Mouse (Mus musculus): Measurements from ENCODE around the gene Cwc25. TPM values are rescaled to one million over a fixed set of nuclear protein-coding genes. Genes with fewer than 3 reads are reported as not detected.

Gene Cwc25
- polyA plus RNA-seq, 2 experiments = 3.5 to 5.7 TPM

DNA sequence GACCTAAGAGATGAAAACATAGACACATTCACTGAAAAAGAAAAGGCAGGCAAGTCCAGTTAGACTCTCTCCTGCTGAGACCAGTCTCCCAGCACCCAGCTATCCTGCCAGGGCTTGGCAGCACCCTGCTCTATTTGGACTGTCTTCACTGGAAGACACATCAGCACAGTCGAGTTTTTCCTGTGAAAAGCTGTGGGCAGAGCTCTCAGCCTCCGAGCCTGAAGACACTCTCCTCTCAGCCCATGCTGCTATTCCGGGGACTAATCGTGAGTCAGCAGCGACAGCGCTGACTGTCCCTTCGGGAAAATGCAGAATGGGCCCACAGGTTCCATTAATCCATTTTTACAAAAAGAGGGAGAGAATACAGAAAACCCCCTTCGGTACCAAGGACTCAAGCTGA, 13.1 kb downstream of the Cwc25 start:
- no peaks in the 10 kb centered on the region for H3K9me3 ChIP-seq (ENCODE audit: control insufficient read depth, low read length)
- peaks cover 33% of the 10 kb centered on the region for H3K36me3 ChIP-seq (replicated peaks; ENCODE audit: control insufficient read depth, insufficient read depth, low read depth)
- no peaks in the 10 kb centered on the region for H3K27me3 ChIP-seq (ENCODE audit: control insufficient read depth, insufficient read depth, low read length)
- no peak overlapping the region for H3K27ac ChIP-seq
- no peak overlapping the region for H3K9ac ChIP-seq (replicated peaks)
- no peak overlapping the region for H3K4me3 ChIP-seq (ENCODE audit: insufficient read depth in 1 of 2, low read depth in 2 of 2, low read length in 2 of 2)
- TF ChIP-seq EP300 (IDR thresholded peaks at IDR 0.05; ENCODE audit: low read depth) (no peak), CTCF (IDR thresholded peaks at IDR 0.05; ENCODE audit: low read depth) (no peak)
- H3K4me2 ChIP-seq (ENCODE audit: low read depth) = no peak overlapping the region
- peaks cover 0 to 7% of the 10 kb centered on the region in 2 experiments; a peak in 2 of 4 replicates for H3K4me1 ChIP-seq (replicated peaks; ENCODE audit: control insufficient read depth in 2 of 2, insufficient read depth in 2 of 2, low read length in 1 of 2)
- ATAC-seq (ENCODE audit: insufficient read depth) (no peak), DNase-seq (ENCODE audit: low read depth in 3 of 3, low spot score in 3 of 3) (no peak)
- WGBS (ENCODE audit: insufficient replicate concordance) = 89% methylated on average over 8 of the region's 8 CpGs

GRCm38 (mm10) chr11:97748496-97748895, 17.9 kb downstream of the Cwc25 start:
- Histone ChIP-seq H3K9ac (replicated peaks) (no peak overlapping the region), H3K27ac (no peak overlapping the region), H3K4me1 (replicated peaks; ENCODE audit: control insufficient read depth in 2 of 2, insufficient read depth in 2 of 2, low read length in 1 of 2) (peaks cover 0 to 11% of the 10 kb centered on the region in 2 experiments; a peak in 2 of 4 replicates), H3K27me3 (ENCODE audit: control insufficient read depth, insufficient read depth, low read length) (no peaks in the 10 kb centered on the region), H3K4me3 (ENCODE audit: insufficient read depth in 1 of 2, low read depth in 2 of 2, low read length in 2 of 2) (no peak overlapping the region), H3K36me3 (replicated peaks; ENCODE audit: control insufficient read depth, insufficient read depth, low read depth) (peaks cover 32% of the 10 kb centered on the region), H3K4me2 (ENCODE audit: low read depth) (no peak overlapping the region), H3K9me3 (ENCODE audit: control insufficient read depth, low read length) (no peaks in the 10 kb centered on the region)
- DNase-seq (ENCODE audit: low read depth in 3 of 3, low spot score in 3 of 3) (no peak), ATAC-seq (ENCODE audit: insufficient read depth) (no peak)
- no peak for TF ChIP-seq EP300 (IDR thresholded peaks at IDR 0.05; ENCODE audit: low read depth)
- no peak for TF ChIP-seq CTCF (IDR thresholded peaks at IDR 0.05; ENCODE audit: low read depth)
- 79% methylated on average over 5 of the region's 5 CpGs for WGBS (ENCODE audit: insufficient replicate concordance)

DNA sequence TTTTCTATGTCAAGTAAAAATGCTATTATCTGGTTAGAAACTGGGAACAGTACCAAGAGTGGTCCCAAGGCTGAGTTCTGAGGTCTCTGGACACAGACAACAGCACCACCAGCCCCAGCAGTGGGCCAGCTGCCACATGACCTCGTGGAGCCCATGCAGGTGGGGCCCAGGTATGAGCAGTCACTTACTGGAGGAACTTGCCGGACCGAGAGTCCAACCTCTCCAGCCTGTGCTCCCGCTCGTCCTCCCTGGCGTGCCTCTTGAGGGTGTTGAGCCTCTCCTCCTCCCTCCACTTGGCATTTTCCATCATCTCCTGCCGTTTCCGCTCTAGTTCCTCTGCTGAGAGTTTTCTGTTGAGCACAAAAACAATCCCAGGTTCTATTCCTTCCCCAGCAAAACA, 18.6 kb downstream of the Cwc25 start:
- H3K9ac ChIP-seq (replicated peaks) = no peak overlapping the region
- no peak for ATAC-seq (ENCODE audit: insufficient read depth)
- no peak overlapping the region for H3K4me2 ChIP-seq (ENCODE audit: low read depth)
- peaks cover 27% of the 10 kb centered on the region for H3K36me3 ChIP-seq (replicated peaks; ENCODE audit: control insufficient read depth, insufficient read depth, low read depth)
- DNase-seq (ENCODE audit: low read depth in 3 of 3, low spot score in 3 of 3) = no peak
- H3K27ac ChIP-seq = no peak overlapping the region
- H3K27me3 ChIP-seq (ENCODE audit: control insufficient read depth, insufficient read depth, low read length) = no peaks in the 10 kb centered on the region
- H3K9me3 ChIP-seq (ENCODE audit: control insufficient read depth, low read length) = no peaks in the 10 kb centered on the region
- H3K4me1 ChIP-seq (replicated peaks; ENCODE audit: control insufficient read depth in 2 of 2, insufficient read depth in 2 of 2, low read length in 1 of 2) = peaks cover 4 to 18% of the 10 kb centered on the region in 2 experiments; a peak in 3 of 4 replicates
- TF ChIP-seq CTCF (IDR thresholded peaks at IDR 0.05; ENCODE audit: low read depth) = no peak
- 87% methylated on average over 8 of the region's 8 CpGs for WGBS (ENCODE audit: insufficient replicate concordance)
- H3K4me3 ChIP-seq (ENCODE audit: insufficient read depth in 1 of 2, low read depth in 2 of 2, low read length in 2 of 2) = no peak overlapping the region

DNA sequence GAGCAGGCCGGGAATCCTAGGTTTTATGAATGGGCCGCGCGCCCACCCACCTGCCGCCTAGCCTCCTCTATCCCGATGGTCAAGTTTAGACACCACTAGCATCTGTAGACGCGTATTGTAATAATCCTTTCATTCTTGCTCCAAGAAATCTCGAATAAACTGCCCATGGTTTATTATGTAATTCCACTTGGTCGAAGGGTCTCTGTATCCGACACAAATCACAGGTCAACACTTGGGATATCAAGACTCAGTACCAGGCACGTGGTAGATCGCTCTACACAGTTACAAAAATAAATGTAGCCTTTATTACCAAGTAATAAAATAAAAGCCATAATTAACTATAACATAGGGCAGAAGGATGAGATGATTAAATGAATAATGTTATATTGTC, 21.0 kb downstream of the Cwc25 start:
- TF ChIP-seq EP300 (IDR thresholded peaks at IDR 0.05; ENCODE audit: low read depth) (no peak), CTCF (IDR thresholded peaks at IDR 0.05; ENCODE audit: low read depth) (no peak)
- Histone ChIP-seq H3K27ac (no peak overlapping the region), H3K4me2 (ENCODE audit: low read depth) (peak overlapping the region; percentile 73), H3K36me3 (replicated peaks; ENCODE audit: control insufficient read depth, insufficient read depth, low read depth) (peaks cover 13% of the 10 kb centered on the region), H3K9me3 (ENCODE audit: control insufficient read depth, low read length) (no peaks in the 10 kb centered on the region), H3K9ac (replicated peaks) (peak overlapping the region; percentile 6), H3K4me1 (replicated peaks; ENCODE audit: control insufficient read depth in 2 of 2, insufficient read depth in 2 of 2, low read length in 1 of 2) (peaks cover 6 to 22% of the 10 kb centered on the region in 2 experiments; a peak in 3 of 4 replicates), H3K4me3 (ENCODE audit: insufficient read depth in 1 of 2, low read depth in 2 of 2, low read length in 2 of 2) (peak overlapping the region; percentile 71 to 87), H3K27me3 (ENCODE audit: control insufficient read depth, insufficient read depth, low read length) (no peaks in the 10 kb centered on the region)
- WGBS (ENCODE audit: insufficient replicate concordance) = 6% methylated on average over 13 of the region's 13 CpGs
- no peak for ATAC-seq (ENCODE audit: insufficient read depth)
- DNase-seq (ENCODE audit: low read depth in 3 of 3, low spot score in 3 of 3) = no peak

GRCm38 (mm10) chr11:97744718-97745330, 21.5 kb downstream of the Cwc25 start:
- peak; percentile 99 for DNase-seq (ENCODE audit: low read depth in 3 of 3, low spot score in 3 of 3)
- WGBS (ENCODE audit: insufficient replicate concordance) = under 1% methylated on average over 45 of the region's 57 CpGs
- peak overlapping the region; percentile 71 to 87 for H3K4me3 ChIP-seq (ENCODE audit: insufficient read depth in 1 of 2, low read depth in 2 of 2, low read length in 2 of 2)
- peaks cover 6 to 22% of the 10 kb centered on the region in 2 experiments; a peak in 3 of 4 replicates for H3K4me1 ChIP-seq (replicated peaks; ENCODE audit: control insufficient read depth in 2 of 2, insufficient read depth in 2 of 2, low read length in 1 of 2)
- no peaks in the 10 kb centered on the region for H3K9me3 ChIP-seq (ENCODE audit: control insufficient read depth, low read length)
- ATAC-seq (ENCODE audit: insufficient read depth) = peak; percentile 90
- TF ChIP-seq EP300 (IDR thresholded peaks at IDR 0.05; ENCODE audit: low read depth) = peak; percentile 56
- TF ChIP-seq CTCF (IDR thresholded peaks at IDR 0.05; ENCODE audit: low read depth) = no peak
- peak overlapping the region; percentile 38; the same call in 1 of the 2 replicates for H3K27ac ChIP-seq
- peak overlapping the region; percentile 75 for H3K9ac ChIP-seq (replicated peaks)
- H3K4me2 ChIP-seq (ENCODE audit: low read depth) = peak overlapping the region; percentile 91
- no peaks in the 10 kb centered on the region for H3K27me3 ChIP-seq (ENCODE audit: control insufficient read depth, insufficient read depth, low read length)
- H3K36me3 ChIP-seq (replicated peaks; ENCODE audit: control insufficient read depth, insufficient read depth, low read depth) = peaks cover 10% of the 10 kb centered on the region

All from liver, embryonic 14.5 days (tissue).